Mouse (Mus musculus): ENCODE measurements at regions not wholly inside any gene's neighbourhood (a gene's known extent, or its start where the extent isn't known, plus 50 kb on each side); places are given as distances from the start of the nearest gene placed in this dataset.

GRCm38 (mm10) chr13:87247731-87248130 is 1201.0 kb upstream of the Cox7c start:
- no peaks in the 10 kb centered on the region for H3K36me3 ChIP-seq (ENCODE audit: control insufficient read depth, insufficient read depth, low read length, poor library complexity, severe bottlenecking)
- no peaks in the 10 kb centered on the region for H3K4me1 ChIP-seq (ENCODE audit: control insufficient read depth in 2 of 2, insufficient read depth in 2 of 2, low read length in 2 of 2, poor library complexity in 1 of 2)
- H3K27ac ChIP-seq (ENCODE audit: insufficient read depth, low read depth, low read length, poor library complexity, severe bottlenecking) = no peak overlapping the region
- DNase-seq (ENCODE audit: low read depth, low spot score) = peak; percentile 3
- in situ Hi-C loops (cut with MboI; ENCODE audit: low sequenced_read_pairs in 2 of 2, unreplicated experiment in 2 of 2) = no loop called here
- H3K4me3 ChIP-seq (ENCODE audit: insufficient read depth in 1 of 2, low read depth in 1 of 2, low read length in 2 of 2, poor library complexity in 1 of 2, severe bottlenecking in 1 of 2) = no peak overlapping the region
- no peak for TF ChIP-seq ZNF384 (IDR thresholded peaks at IDR 0.05; ENCODE audit: low read depth, low read length)
- TF ChIP-seq CHD2 (IDR thresholded peaks at IDR 0.05; ENCODE audit: low read depth, low read length) = no peak
- no peak for TF ChIP-seq HCFC1 (IDR thresholded peaks at IDR 0.05; ENCODE audit: borderline replicate concordance, insufficient read depth, low read length)
- no peak for TF ChIP-seq MAFK (IDR thresholded peaks at IDR 0.05; ENCODE audit: insufficient read depth, low read depth, low read length)
- no peak overlapping the region for H3K9ac ChIP-seq (ENCODE audit: insufficient read depth, low read depth, low read length, poor library complexity, severe bottlenecking)
- no peaks in the 10 kb centered on the region for H3K9me3 ChIP-seq (ENCODE audit: control insufficient read depth, insufficient read depth, low read depth, low read length)
